Mouse (Mus musculus) stomach, postnatal 0 days (tissue): Measurements from ENCODE around the gene Commd3.

Experiments used
- CTCF ChIP-seq: IDR thresholded peaks from 2 replicates; pipeline ENCODE4 v1.5.1; 2016; ENCODE audit warnings: antibody characterized with exemption, low read depth, mild to moderate bottlenecking, moderate library complexity
- EP300 ChIP-seq: optimal IDR thresholded peaks from 2 replicates; pipeline ENCODE3; 2016; ENCODE audit warnings: antibody characterized with exemption

- TF ChIP-seq CTCF (no peak), EP300 (no peak)
These were observed 38.2 kb downstream of the Commd3 start for GRCm38 (mm10) chr2:18710356-18710755.
